Mouse (Mus musculus) Patski (cell line): ENCODE measurements around the gene Cog5. TPM values are rescaled to one million over a fixed set of nuclear protein-coding genes. Genes with fewer than 3 reads are reported as not detected.
A peak's percentile ranks its signal among the peaks of the same experiment; 100 is the strongest.

Experiments
- ATAC-seq: fragments of 100-300 bp; one replicate; pipeline ENCODE4 v1.8.0; 2021
- CTCF ChIA-PET: fragments of 350-600 bp; sonication (Branson Sonifier 250); formaldehyde crosslinking; loops from one replicate; lab custom pipeline; 2022; ENCODE audit warnings: inconsistent platforms; lab: Charles Lee
- POLR2A ChIA-PET: fragments of 350-600 bp; sonication (Branson Sonifier 250); formaldehyde crosslinking; loops from one replicate; lab custom pipeline; 2022; ENCODE audit warnings: antibody characterized with exemption, inconsistent platforms; lab: Charles Lee
- DNase-seq: peaks from one replicate; pipeline ENCODE4 v3.0.0-alpha.2; 2011; ENCODE audit warnings: low read depth, low spot score
- H3K27me3 ChIP-seq: fragments of 371-371 bp; one replicate; pipeline ENCODE4 v1.5.1; 2021
- CTCF ChIP-seq: fragments of 100-300 bp; IDR thresholded peaks from one replicate; pipeline ENCODE4 v1.5.1; 2021
- in situ Hi-C: fragments of 300-500 bp; cut with MboI; formaldehyde crosslinking; loops from 3 replicates; pipeline ENCODE4 v1.11.1; 2018; ENCODE audit warnings: low pct_unique_long_range_greater_than_20kb, mixed read lengths
- polyA plus RNA-seq: library from polyadenylated mRNA; unstranded; gene quantifications from one replicate; pipeline ENCODE4 v1.2.3, GENCODE M21; 2021

Cog5 gene
- polyA plus RNA-seq, 1 experiment from 2014 or later, result 26.9 TPM

GRCm38 (mm10) chr12:31653611-31654010 is 1.1 kb upstream of the Cog5 start:
- H3K27me3 ChIP-seq, result no peaks in the 10 kb centered on the region
- ChIA-PET CTCF (interaction anchor here (0.9 to 1.1 kb wide), 2 partner anchors 73 to 145 kb away, joined by 3 read pairs; no protein-coding TSS in a partner anchor), POLR2A (interaction anchor here (1.1 to 1.2 kb wide), 3 partner anchors 19 to 27 kb away, joined by 3 to 4 read pairs (median 3); no protein-coding TSS in a partner anchor)
- TF ChIP-seq CTCF, result no peak
- in situ Hi-C loops, result loop anchor here (10.0 kb wide), 1 partner anchor 149 kb away; no protein-coding TSS in a partner anchor
- DNase-seq (no peak), ATAC-seq (no peak)

- no peaks in the 10 kb centered on the region for H3K27me3 ChIP-seq
- DNase-seq, result no peak
- ChIA-PET CTCF (no interaction called here), POLR2A (no interaction called here)
- peak; percentile 80 for ATAC-seq
- in situ Hi-C loops, result loop anchor here (10.0 kb wide), 1 partner anchor 150 kb away; no protein-coding TSS in a partner anchor
- peak; percentile 67 for TF ChIP-seq CTCF
Measured at GRCm38 (mm10) chr12:31654965-31655477, 352 bp downstream of the Cog5 start.

- ChIA-PET POLR2A (no interaction called here), CTCF (interaction anchor here (1.3 kb wide), 1 partner anchor 22 kb away, joined by 3 read pairs; no protein-coding TSS in a partner anchor)
- ATAC-seq, result no peak
- no peak for DNase-seq
- no peak for TF ChIP-seq CTCF
- in situ Hi-C loops, result loop anchor here (10.0 kb wide), 1 partner anchor 152 kb away; no protein-coding TSS in a partner anchor
- H3K27me3 ChIP-seq, result no peaks in the 10 kb centered on the region
Measured at GRCm38 (mm10) chr12:31656841-31657240, 2.2 kb downstream of the Cog5 start.

- CTCF ChIA-PET, result interaction anchor here (2.7 kb wide), 1 partner anchor 12 kb away, joined by 8 read pairs; no protein-coding TSS in a partner anchor
- ATAC-seq, result no peak
- POLR2A ChIA-PET, result interaction anchor here (0.6 kb wide), 1 partner anchor 283 kb away, joined by 4 read pairs; no protein-coding TSS in a partner anchor
- no peaks in the 10 kb centered on the region for H3K27me3 ChIP-seq
- DNase-seq, result no peak
- TF ChIP-seq CTCF, result no peak
- in situ Hi-C loops, result no loop called here
Measured at GRCm38 (mm10) chr12:31665999-31666398, 11.3 kb downstream of the Cog5 start.

GRCm38 (mm10) chr12:31667187-31667586 is 12.5 kb downstream of the Cog5 start:
- DNase-seq, result no peak
- in situ Hi-C loops, result no loop called here
- ChIA-PET POLR2A (no interaction called here), CTCF (no interaction called here)
- no peak for TF ChIP-seq CTCF
- no peaks in the 10 kb centered on the region for H3K27me3 ChIP-seq
- no peak for ATAC-seq

GRCm38 (mm10) chr12:31686679-31687078 is 32.0 kb downstream of the Cog5 start:
- no peak for TF ChIP-seq CTCF
- no peaks in the 10 kb centered on the region for H3K27me3 ChIP-seq
- ChIA-PET CTCF (no interaction called here), POLR2A (no interaction called here)
- ATAC-seq, result no peak
- in situ Hi-C loops, result no loop called here
- no peak for DNase-seq

GRCm38 (mm10) chr12:31693278-31693677 is 38.6 kb downstream of the Cog5 start:
- no peak for ATAC-seq
- POLR2A ChIA-PET, result no interaction called here
- no peak for DNase-seq
- H3K27me3 ChIP-seq, result no peaks in the 10 kb centered on the region
- CTCF ChIA-PET, result no interaction called here
- in situ Hi-C loops, result no loop called here
- TF ChIP-seq CTCF, result no peak

- ChIA-PET POLR2A (no interaction called here), CTCF (no interaction called here)
- in situ Hi-C loops, result no loop called here
- ATAC-seq (no peak), DNase-seq (no peak)
- no peak for TF ChIP-seq CTCF
- H3K27me3 ChIP-seq, result no peaks in the 10 kb centered on the region
Measured at GRCm38 (mm10) chr12:31700623-31701347, 46.1 kb downstream of the Cog5 start.

GRCm38 (mm10) chr12:31701411-31701810 is 46.7 kb downstream of the Cog5 start:
- DNase-seq (no peak), ATAC-seq (no peak)
- in situ Hi-C loops, result no loop called here
- ChIA-PET CTCF (no interaction called here), POLR2A (no interaction called here)
- TF ChIP-seq CTCF, result no peak
- H3K27me3 ChIP-seq, result no peaks in the 10 kb centered on the region

GRCm38 (mm10) chr12:31703904-31704303 is 49.2 kb downstream of the Cog5 start:
- DNase-seq (no peak), ATAC-seq (no peak)
- in situ Hi-C loops, result no loop called here
- no peaks in the 10 kb centered on the region for H3K27me3 ChIP-seq
- ChIA-PET POLR2A (no interaction called here), CTCF (interaction anchor here (0.6 to 1.7 kb wide), 3 partner anchors 12 to 25 kb away, joined by 4 read pairs; no protein-coding TSS in a partner anchor)
- no peak for TF ChIP-seq CTCF

- no peak for DNase-seq
- no peak for ATAC-seq
- in situ Hi-C loops, result no loop called here
- CTCF ChIA-PET, result no interaction called here
- POLR2A ChIA-PET, result no interaction called here
- no peaks in the 10 kb centered on the region for H3K27me3 ChIP-seq
- no peak for TF ChIP-seq CTCF
Measured at GRCm38 (mm10) chr12:31706168-31706567, 51.5 kb downstream of the Cog5 start.
